Mouse (Mus musculus): ENCODE measurements around the gene Zfp62.

DNA sequence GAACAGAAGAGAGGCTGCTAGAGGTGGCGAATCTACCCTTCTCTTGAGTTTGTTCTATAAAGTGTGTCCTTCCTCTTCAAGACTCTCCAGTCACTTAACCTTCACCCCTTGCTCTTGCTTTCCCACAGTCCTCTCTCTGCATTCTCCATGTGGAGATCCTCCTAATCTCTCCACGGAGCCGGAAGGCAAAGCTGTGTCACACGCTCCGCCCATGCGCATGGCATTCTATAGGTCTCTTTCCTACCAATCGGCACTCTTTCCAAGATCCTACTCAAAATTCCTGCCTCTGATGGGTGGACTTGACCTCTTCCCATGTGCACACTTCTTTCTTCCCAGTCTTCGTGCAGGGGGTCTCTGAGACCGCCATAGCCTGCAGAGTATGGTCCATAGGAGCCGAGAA is 15.4 kb upstream of the Zfp62 start:
- TF ChIP-seq CTCF (IDR thresholded peaks at IDR 0.05; ENCODE audit: extremely low read depth, insufficient read depth, insufficient read length, insufficient replicate concordance) = no peak
- TF ChIP-seq POLR2A (IDR thresholded peaks at IDR 0.05; ENCODE audit: low read depth, low read length) = no peak

Measured in spleen, adult 2 months (tissue).